Mouse (Mus musculus): Measurements from ENCODE around the gene Zfp658.

DNA sequence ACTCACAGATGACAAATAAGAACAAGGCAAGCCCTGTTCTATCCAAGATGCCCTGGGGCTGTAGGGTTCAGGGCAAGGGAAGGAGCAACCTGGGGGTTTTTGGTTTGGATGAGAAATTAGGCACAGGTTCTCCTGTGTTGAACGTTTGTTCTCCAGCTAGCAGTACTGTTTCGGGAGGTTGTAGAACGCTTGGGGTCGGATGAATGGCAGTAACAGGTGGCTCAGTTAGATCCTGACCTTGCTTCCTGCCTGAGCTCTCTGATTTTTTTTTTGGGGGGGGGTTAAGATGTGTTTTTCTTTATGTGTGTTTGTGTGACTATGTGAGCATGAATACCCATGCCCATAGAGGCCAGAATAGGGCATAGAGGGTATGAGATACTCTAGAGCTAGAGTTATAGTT lies 49.5 kb upstream of the Zfp658 start:
- TF ChIP-seq CTCF (IDR thresholded peaks at IDR 0.05; ENCODE audit: low read depth) (no peak), EP300 (IDR thresholded peaks at IDR 0.05; ENCODE audit: low read depth) (no peak)
